Mouse (Mus musculus): ENCODE measurements around the gene Prpf4b. TPM values are rescaled to one million over a fixed set of nuclear protein-coding genes. Genes with fewer than 3 reads are reported as not detected.
"Not testable (repeated sequence)": the region's sequence is repeated elsewhere in the genome, so short reads cannot be mapped to it uniquely, and the experiment has no call there.

The Prpf4b gene
- polyA plus RNA-seq (2016; fragmentation: Nextera tagmentation; extraction: Ambion mirVana) = 95.0 and 98.6 TPM in 2 replicates

- peak within 1 kb of the TSS; percentile 95 for H3K9ac ChIP-seq (replicated peaks)
- no peaks in the 10 kb centered on the region for H3K9me3 ChIP-seq
- whole genome bisulfite sequencing = under 1% methylated on average over 40 of the region's 40 CpGs
- H3K4me1 ChIP-seq (replicated peaks) = peaks cover 20% of the 10 kb centered on the region
- peak; percentile 63 for ATAC-seq (ENCODE audit: insufficient number of reproducible peaks, insufficient read depth, low FRiP score, low TSS enrichment, low read depth)
- H3K36me3 ChIP-seq = peaks cover 3% of the 10 kb centered on the region; the same call in 1 of the 2 replicates
- H3K27me3 ChIP-seq = no peaks in the 10 kb centered on the region
- peak within 1 kb of the TSS; percentile 97 for H3K4me3 ChIP-seq (replicated peaks)
- H3K4me2 ChIP-seq = peak within 1 kb of the TSS; percentile 83
- H3K27ac ChIP-seq = peak within 1 kb of the TSS; percentile 99
Measured at GRCm38 (mm10) chr13:34875166-34875710, at the start of gene Prpf4b. Gene Prpf4b (plus strand): TSS chr13:34875302.

DNA sequence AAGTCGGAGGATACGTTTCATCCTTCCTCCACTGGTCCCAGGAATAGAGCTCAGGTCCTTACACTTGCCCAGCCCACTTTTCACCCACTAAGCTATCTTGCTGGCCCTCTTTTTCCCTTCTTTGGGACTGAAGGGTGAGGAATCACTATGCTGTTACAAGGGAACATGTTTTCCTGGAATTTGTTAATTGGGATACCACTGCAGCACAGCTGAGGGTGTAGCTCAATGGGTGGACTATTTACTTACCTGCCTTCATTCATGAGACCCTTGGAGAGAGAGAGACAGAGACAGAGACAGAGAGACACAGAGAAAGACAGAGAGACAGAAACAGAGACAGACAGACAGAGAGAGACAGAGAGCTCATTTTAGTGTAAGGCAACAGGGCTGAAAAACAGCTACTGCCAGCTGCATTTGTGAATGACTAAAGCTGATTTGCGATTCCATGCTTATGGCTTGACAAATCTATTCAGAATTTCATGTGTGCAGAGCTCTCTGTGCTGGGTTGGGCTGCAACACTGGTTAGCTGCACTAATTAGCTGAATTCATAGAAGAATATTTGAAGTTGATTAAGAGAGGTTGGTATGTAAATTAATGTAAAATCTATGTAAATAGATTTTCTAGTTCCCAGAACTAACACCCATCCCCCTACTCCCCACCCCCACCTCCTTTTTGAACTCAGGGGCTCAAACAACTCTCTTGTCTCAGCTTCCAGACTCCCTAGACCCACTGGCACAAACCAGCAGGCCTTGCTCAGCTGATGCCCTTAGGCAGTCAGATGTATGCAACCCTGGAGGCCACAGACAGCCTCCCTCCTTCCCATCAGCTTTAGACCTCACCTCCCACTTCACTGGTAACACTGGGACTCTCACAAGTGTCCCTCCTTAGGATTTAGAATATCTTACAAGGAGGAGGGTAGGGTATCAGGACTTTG is 48.1 kb upstream of the Prpf4b start:
- WGBS = 85% methylated on average over 3 of the region's 3 CpGs
- peaks cover 5% of the 10 kb centered on the region; the same call in 1 of the 2 replicates for H3K4me1 ChIP-seq (replicated peaks)
- no peak overlapping the region for H3K4me2 ChIP-seq
- H3K27ac ChIP-seq = no peak overlapping the region
- ATAC-seq (ENCODE audit: insufficient number of reproducible peaks, insufficient read depth, low FRiP score, low TSS enrichment, low read depth) = no peak
- no peak overlapping the region for H3K4me3 ChIP-seq (replicated peaks)
- H3K36me3 ChIP-seq = no peaks in the 10 kb centered on the region
- no peak overlapping the region for H3K9ac ChIP-seq (replicated peaks)
- no peaks in the 10 kb centered on the region for H3K27me3 ChIP-seq
- no peaks in the 10 kb centered on the region for H3K9me3 ChIP-seq

DNA sequence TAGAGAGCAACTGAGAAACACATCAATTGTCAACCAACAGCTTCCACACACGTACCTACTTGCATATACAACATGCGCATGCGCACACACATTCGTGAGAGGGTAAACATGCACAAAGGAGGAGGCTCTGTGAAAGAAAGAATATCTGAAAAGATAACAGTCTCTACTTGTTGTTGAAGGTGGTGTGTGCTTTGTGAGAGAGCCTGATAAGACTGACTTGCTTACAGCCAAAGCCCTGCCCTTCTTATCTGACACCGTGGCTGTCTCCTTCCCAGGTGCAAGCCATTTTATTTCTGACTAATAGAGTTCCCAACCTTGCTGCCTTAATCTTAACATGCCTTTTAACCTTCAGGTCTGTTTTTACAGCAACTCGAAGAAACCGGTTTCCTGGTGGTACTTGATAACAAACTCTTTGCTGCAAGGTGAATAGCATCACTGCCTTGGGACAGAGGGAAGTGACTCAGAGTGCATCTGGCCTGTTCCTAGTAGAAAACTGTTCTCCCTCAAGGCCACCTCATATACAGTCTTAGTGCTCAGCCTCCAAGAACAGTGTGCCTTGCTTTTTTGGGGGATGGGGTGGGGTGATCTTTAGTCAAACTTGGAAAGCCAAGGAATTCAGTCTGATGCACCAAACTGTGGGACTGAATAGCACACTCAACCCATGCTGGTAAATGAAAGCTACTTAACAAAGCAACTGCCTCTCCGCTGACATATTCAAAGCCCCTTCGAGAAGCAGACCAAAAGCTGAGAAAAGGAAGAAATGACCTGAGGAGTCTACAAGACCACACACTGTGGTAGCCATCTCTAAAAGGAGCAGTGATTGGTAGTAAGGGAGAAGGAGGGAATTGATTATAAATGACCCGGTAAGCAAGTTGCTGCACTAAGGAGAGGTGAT is 46.9 kb upstream of the Prpf4b start:
- no peak overlapping the region for H3K9ac ChIP-seq (replicated peaks)
- no peaks in the 10 kb centered on the region for H3K27me3 ChIP-seq
- 80% methylated on average over 10 of the region's 10 CpGs for WGBS
- no peak overlapping the region for H3K27ac ChIP-seq
- H3K4me1 ChIP-seq (replicated peaks) = peaks cover 5% of the 10 kb centered on the region; the same call in 1 of the 2 replicates
- H3K36me3 ChIP-seq = no peaks in the 10 kb centered on the region
- no peak overlapping the region for H3K4me2 ChIP-seq
- H3K9me3 ChIP-seq = no peaks in the 10 kb centered on the region
- ATAC-seq (ENCODE audit: insufficient number of reproducible peaks, insufficient read depth, low FRiP score, low TSS enrichment, low read depth) = no peak
- no peak overlapping the region for H3K4me3 ChIP-seq (replicated peaks)

GRCm38 (mm10) chr13:34842851-34843250 is 32.3 kb upstream of the Prpf4b start:
- 78% methylated on average over 4 of the region's 4 CpGs for WGBS
- Histone ChIP-seq H3K4me1 (replicated peaks) (no peaks in the 10 kb centered on the region), H3K9ac (replicated peaks) (no peak overlapping the region), H3K27me3 (no peaks in the 10 kb centered on the region), H3K27ac (no peak overlapping the region), H3K9me3 (no peaks in the 10 kb centered on the region), H3K4me3 (replicated peaks) (no peak overlapping the region), H3K36me3 (no peaks in the 10 kb centered on the region), H3K4me2 (no peak overlapping the region)
- ATAC-seq (ENCODE audit: insufficient number of reproducible peaks, insufficient read depth, low FRiP score, low TSS enrichment, low read depth) = no peak

DNA sequence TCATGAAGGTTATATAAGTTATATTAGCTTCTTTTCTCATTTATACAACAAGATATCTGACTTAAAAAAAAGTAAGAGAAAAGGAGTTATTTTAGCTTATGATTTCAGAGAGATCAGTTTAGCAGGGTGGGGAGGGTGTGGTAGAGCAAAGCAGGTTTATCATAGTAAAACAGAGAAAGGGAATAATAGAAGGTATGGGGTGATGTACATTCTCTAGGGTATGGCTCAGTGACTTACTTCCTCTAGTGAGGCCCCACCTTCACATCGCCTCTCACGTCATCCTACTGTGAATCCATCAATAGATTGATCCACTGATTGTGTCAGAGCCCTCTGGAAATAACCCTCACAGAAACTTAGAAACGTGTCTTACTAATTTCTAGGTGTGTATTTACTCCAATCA is 24.3 kb upstream of the Prpf4b start:
- no peak overlapping the region for H3K9ac ChIP-seq (replicated peaks)
- H3K27ac ChIP-seq = no peak overlapping the region
- peaks cover 24% of the 10 kb centered on the region for H3K9me3 ChIP-seq
- no peak overlapping the region for H3K4me3 ChIP-seq (replicated peaks)
- no peaks in the 10 kb centered on the region for H3K36me3 ChIP-seq
- no peaks in the 10 kb centered on the region for H3K4me1 ChIP-seq (replicated peaks)
- WGBS = 82% methylated on average over 3 of the region's 3 CpGs
- no peak for ATAC-seq (ENCODE audit: insufficient number of reproducible peaks, insufficient read depth, low FRiP score, low TSS enrichment, low read depth)
- no peaks in the 10 kb centered on the region for H3K27me3 ChIP-seq
- H3K4me2 ChIP-seq = no peak overlapping the region

DNA sequence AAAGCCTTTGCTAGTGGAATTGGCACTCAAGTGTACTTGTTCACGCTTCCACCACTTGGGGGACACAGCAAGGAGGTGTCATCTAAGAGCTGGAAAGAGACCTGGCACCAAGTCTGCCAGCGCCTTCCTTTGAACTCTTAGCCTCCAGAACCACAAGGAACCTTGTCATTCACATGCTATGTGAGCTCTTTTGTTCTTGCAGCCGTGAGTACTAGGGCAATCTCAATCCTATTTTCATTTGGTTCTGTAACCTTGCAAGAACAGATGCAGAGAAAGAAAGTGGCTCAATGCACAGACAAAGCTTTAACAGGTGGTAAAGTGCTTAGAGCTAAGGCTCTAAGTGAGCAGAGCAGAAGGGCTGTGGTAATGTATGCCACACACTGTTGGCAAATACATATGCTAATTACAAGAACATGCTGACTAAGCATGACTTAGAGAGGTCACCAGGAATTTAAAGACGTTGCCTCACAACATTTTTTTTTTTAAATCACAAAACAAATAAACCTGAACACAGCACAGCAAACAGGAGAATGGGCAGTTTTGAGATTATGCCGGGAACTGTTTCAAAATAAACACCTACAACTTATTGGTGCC is 23.8 kb upstream of the Prpf4b start:
- Histone ChIP-seq H3K4me3 (replicated peaks) (no peak overlapping the region), H3K9me3 (peaks cover 25% of the 10 kb centered on the region), H3K27ac (no peak overlapping the region), H3K4me1 (replicated peaks) (no peaks in the 10 kb centered on the region), H3K36me3 (no peaks in the 10 kb centered on the region), H3K4me2 (no peak overlapping the region), H3K9ac (replicated peaks) (no peak overlapping the region), H3K27me3 (no peaks in the 10 kb centered on the region)
- no peak for ATAC-seq (ENCODE audit: insufficient number of reproducible peaks, insufficient read depth, low FRiP score, low TSS enrichment, low read depth)
- WGBS = 73% methylated on average over 5 of the region's 5 CpGs

- Histone ChIP-seq H3K4me2 (no peak overlapping the region), H3K4me1 (replicated peaks) (no peaks in the 10 kb centered on the region), H3K36me3 (no peaks in the 10 kb centered on the region), H3K9me3 (peaks cover 25% of the 10 kb centered on the region), H3K9ac (replicated peaks) (no peak overlapping the region), H3K27me3 (no peaks in the 10 kb centered on the region), H3K4me3 (replicated peaks) (no peak overlapping the region), H3K27ac (no peak overlapping the region)
- ATAC-seq (ENCODE audit: insufficient number of reproducible peaks, insufficient read depth, low FRiP score, low TSS enrichment, low read depth) = no peak
- 42% methylated on average over 2 of the region's 2 CpGs for WGBS
Measured at GRCm38 (mm10) chr13:34857526-34857925, 17.6 kb upstream of the Prpf4b start.

GRCm38 (mm10) chr13:34859406-34859805 is 15.7 kb upstream of the Prpf4b start:
- Histone ChIP-seq H3K4me1 (replicated peaks) (no peaks in the 10 kb centered on the region), H3K4me2 (no peak overlapping the region), H3K36me3 (no peaks in the 10 kb centered on the region), H3K9ac (replicated peaks) (no peak overlapping the region), H3K27me3 (no peaks in the 10 kb centered on the region), H3K27ac (no peak overlapping the region), H3K4me3 (replicated peaks) (no peak overlapping the region), H3K9me3 (peaks cover 15% of the 10 kb centered on the region)
- WGBS = 85% methylated on average over 5 of the region's 5 CpGs
- no peak for ATAC-seq (ENCODE audit: insufficient number of reproducible peaks, insufficient read depth, low FRiP score, low TSS enrichment, low read depth)

GRCm38 (mm10) chr13:34861166-34861565 is 13.9 kb upstream of the Prpf4b start:
- not testable (repeated sequence) for ATAC-seq (ENCODE audit: insufficient number of reproducible peaks, insufficient read depth, low FRiP score, low TSS enrichment, low read depth); H3K36me3 ChIP-seq

DNA sequence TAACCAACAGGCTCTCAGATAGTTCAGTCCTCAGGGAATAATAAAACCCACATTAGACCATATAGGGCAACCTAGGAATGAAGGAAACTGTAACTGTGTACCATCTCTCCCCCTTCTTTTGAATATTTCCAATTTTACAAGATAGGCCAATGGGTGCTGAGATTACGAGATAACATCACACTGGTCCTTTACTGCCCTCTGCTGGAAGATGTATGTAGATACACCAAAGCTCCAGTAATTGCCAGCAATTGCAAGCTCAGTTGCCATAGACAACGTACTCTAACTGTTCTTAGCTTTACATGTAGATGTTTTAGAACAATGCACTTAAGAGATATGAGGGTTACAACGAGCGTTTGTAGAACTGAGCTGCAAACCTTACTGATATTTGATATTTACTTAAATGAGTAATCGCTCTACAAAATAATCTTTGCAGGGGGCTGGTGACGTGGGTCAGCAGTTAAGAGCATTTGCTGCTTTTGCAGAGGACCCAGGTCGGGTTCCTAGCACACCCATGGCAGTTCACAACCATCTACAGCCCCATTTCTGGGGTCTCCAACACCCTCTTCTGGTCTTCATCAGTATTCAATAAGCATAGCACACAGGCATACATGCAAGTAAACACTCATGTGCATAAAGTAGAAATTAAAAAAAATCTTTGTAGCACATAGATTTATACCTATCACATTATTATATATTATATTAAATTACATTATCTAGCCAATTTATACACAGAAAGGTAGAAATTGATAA is 10.5 kb upstream of the Prpf4b start:
- H3K9me3 ChIP-seq = no peaks in the 10 kb centered on the region
- no peak overlapping the region for H3K4me3 ChIP-seq (replicated peaks)
- no peak overlapping the region for H3K27ac ChIP-seq
- H3K36me3 ChIP-seq = no peaks in the 10 kb centered on the region
- WGBS = 45% methylated on average over 7 of the region's 7 CpGs
- ATAC-seq (ENCODE audit: insufficient number of reproducible peaks, insufficient read depth, low FRiP score, low TSS enrichment, low read depth) = no peak
- H3K27me3 ChIP-seq = no peaks in the 10 kb centered on the region
- H3K4me1 ChIP-seq (replicated peaks) = no peaks in the 10 kb centered on the region
- H3K4me2 ChIP-seq = no peak overlapping the region
- no peak overlapping the region for H3K9ac ChIP-seq (replicated peaks)

More at GRCm38 (mm10) chr13:34861166-34861565, 13.9 kb upstream of the Prpf4b start:
- H3K4me2 ChIP-seq; H3K4me1 ChIP-seq (replicated peaks); H3K9ac ChIP-seq (replicated peaks); H3K4me3 ChIP-seq (replicated peaks); H3K27ac ChIP-seq; H3K9me3 ChIP-seq; H3K27me3 ChIP-seq: not testable (repeated sequence)
- WGBS = 36% methylated on average over 6 of the region's 8 CpGs
